Mouse (Mus musculus): ENCODE measurements around the gene Fkbp10.

DNA sequence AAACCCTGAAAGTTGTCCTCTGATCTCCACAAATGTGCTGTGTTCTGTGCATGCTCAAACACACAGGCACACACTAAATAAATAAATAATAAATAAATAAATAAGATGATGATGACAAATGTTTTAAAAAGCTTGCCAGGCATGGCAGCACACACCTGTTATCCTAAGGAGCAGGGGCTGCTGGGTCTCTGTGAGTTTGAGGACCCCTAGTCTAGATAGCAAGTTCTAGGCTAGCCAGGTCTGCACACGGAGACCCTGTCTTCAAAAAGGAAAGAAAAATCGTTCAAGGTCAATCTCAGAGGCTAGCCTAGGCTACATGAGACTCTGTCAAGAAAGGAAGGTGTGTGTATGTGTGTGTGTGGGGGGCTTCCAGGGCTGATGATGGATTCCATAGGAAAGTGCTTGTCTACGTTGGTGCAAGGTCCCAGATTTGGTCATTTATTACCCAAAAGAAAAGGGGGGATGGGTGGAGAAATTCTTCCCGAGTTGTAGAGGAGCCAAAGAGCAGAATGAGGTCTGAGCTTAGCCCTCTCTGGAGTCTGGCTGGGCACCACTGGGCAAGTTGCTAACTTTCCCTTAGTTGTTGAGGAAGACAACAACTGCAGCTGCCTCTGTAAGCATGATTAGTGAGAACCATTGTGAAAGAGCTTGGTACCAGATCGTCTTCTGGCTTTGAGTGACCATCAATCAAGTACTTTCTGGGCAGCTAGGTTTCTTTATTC is 21.0 kb upstream of the Fkbp10 start:
- no peak for TF ChIP-seq CTCF (IDR thresholded peaks at IDR 0.05; ENCODE audit: low read depth)
- TF ChIP-seq EP300 (optimal IDR thresholded peaks at IDR 0.05) = no peak

Data from stomach, postnatal 0 days (tissue).